Mouse (Mus musculus): ENCODE measurements around the gene Rhox13. TPM values are rescaled to one million over a fixed set of nuclear protein-coding genes. Genes with fewer than 3 reads are reported as not detected.

The Rhox13 gene
- polyA plus RNA-seq, 1 experiment from 2014 or later, result not detected

Other genes with a start within 250 kb of the Rhox13 start
- not detected in 2 replicates for gene Rhox8, start 242.3 kb upstream of the Rhox13 start, polyA plus RNA-seq (2014; fragmentation: Nextera tagmentation; extraction: Ambion mirVana)
- gene Rhox7b, start 224.0 kb upstream of the Rhox13 start, polyA plus RNA-seq (2014; fragmentation: Nextera tagmentation; extraction: Ambion mirVana), result not detected in 2 replicates
- not detected in 2 replicates for gene Rhox9, start 219.4 kb upstream of the Rhox13 start, polyA plus RNA-seq (2014; fragmentation: Nextera tagmentation; extraction: Ambion mirVana)
- gene Btg1-ps1, start 102.4 kb upstream of the Rhox13 start, polyA plus RNA-seq (2014; fragmentation: Nextera tagmentation; extraction: Ambion mirVana), result not detected in 2 replicates
- gene Btg1-ps2, start 78.1 kb upstream of the Rhox13 start, polyA plus RNA-seq (2014; fragmentation: Nextera tagmentation; extraction: Ambion mirVana), result not detected in 2 replicates
- not detected in 2 replicates for gene Rhox10, start 54.7 kb upstream of the Rhox13 start, polyA plus RNA-seq (2014; fragmentation: Nextera tagmentation; extraction: Ambion mirVana)
- gene Rhox11, start 36.1 kb upstream of the Rhox13 start, polyA plus RNA-seq (2014; fragmentation: Nextera tagmentation; extraction: Ambion mirVana), result not detected in 2 replicates
- not detected in 2 replicates for gene Rhox12, start 10.3 kb upstream of the Rhox13 start, polyA plus RNA-seq (2014; fragmentation: Nextera tagmentation; extraction: Ambion mirVana)
- gene Zbtb33, start 68.6 kb downstream of the Rhox13 start, polyA plus RNA-seq (2014; fragmentation: Nextera tagmentation; extraction: Ambion mirVana), result 7.5 and 10.5 TPM in 2 replicates
- gene Tmem255a, start 131.2 kb downstream of the Rhox13 start, polyA plus RNA-seq (2014; fragmentation: Nextera tagmentation; extraction: Ambion mirVana), result 13.7 and 13.8 TPM in 2 replicates
- not detected in 2 replicates for gene Atp1b4, start 195.0 kb downstream of the Rhox13 start, polyA plus RNA-seq (2014; fragmentation: Nextera tagmentation; extraction: Ambion mirVana)

All from forebrain, embryonic 11.5 days (tissue).